Mouse (Mus musculus): ENCODE data around the gene Acox2. TPM values are rescaled to one million over a fixed set of nuclear protein-coding genes. Genes with fewer than 3 reads are reported as not detected.

Gene Acox2
- polyA plus RNA-seq, 1 experiment from 2014 or later = 0.35 TPM

GRCm38 (mm10) chr14:8176251-8176650 is 82.9 kb downstream of the Acox2 start:
- ATAC-seq (replicated peaks; ENCODE audit: low FRiP score, low TSS enrichment, low read depth) = no peak
- DNase-seq (ENCODE audit: low spot score) = no peak

More at GRCm38 (mm10) chr14:8176251-8176650, 82.9 kb downstream of the Acox2 start:
- Histone ChIP-seq H3K9me3 (ENCODE audit: control insufficient read depth, low read length) (no peaks in the 10 kb centered on the region), H3K36me3 (ENCODE audit: control insufficient read depth, insufficient read depth, low read length) (no peaks in the 10 kb centered on the region), H3K4me2 (ENCODE audit: low read length) (no peak overlapping the region), H3K4me1 (replicated peaks; ENCODE audit: control insufficient read depth, insufficient read depth, low read length) (peaks cover 4% of the 10 kb centered on the region; the same call in 1 of the 2 replicates), H3K27me3 (replicated peaks; ENCODE audit: control insufficient read depth, insufficient read depth, low read length) (no peaks in the 10 kb centered on the region), H3K27ac (ENCODE audit: low read depth) (no peak overlapping the region), H3K4me3 (ENCODE audit: low read depth, low read length) (no peak overlapping the region), H3K9ac (ENCODE audit: low read length) (no peak overlapping the region)
- 53% methylated on average over 5 of the region's 5 CpGs for WGBS

Other genes with a start within 250 kb of the Acox2 start
- gene Rpp14, start 179.0 kb downstream of the Acox2 start, polyA plus RNA-seq (2014; fragmentation: Nextera tagmentation; extraction: Ambion mirVana) = 67.1 and 67.6 TPM in 2 replicates
- 33.9 and 39.4 TPM in 2 replicates for gene Pxk, start 161.1 kb downstream of the Acox2 start, polyA plus RNA-seq (2014; fragmentation: Nextera tagmentation; extraction: Ambion mirVana)
- 184 and 200 TPM in 2 replicates for gene Pdhb, start 86.3 kb downstream of the Acox2 start, polyA plus RNA-seq (2014; fragmentation: Nextera tagmentation; extraction: Ambion mirVana)
- 5.3 and 6.0 TPM in 2 replicates for gene Kctd6, start 45.2 kb downstream of the Acox2 start, polyA plus RNA-seq (2014; fragmentation: Nextera tagmentation; extraction: Ambion mirVana)
- 0.18 and 0.30 TPM in 2 replicates for gene Fam107a, start 58.7 kb upstream of the Acox2 start, polyA plus RNA-seq (2014; fragmentation: Nextera tagmentation; extraction: Ambion mirVana)
- 1.9 and 2.1 TPM in 2 replicates for gene Oit1, start 119.4 kb upstream of the Acox2 start, polyA plus RNA-seq (2014; fragmentation: Nextera tagmentation; extraction: Ambion mirVana)

All from intestine, embryonic 14.5 days (tissue).